Mouse (Mus musculus) stomach, postnatal 0 days (tissue): ENCODE measurements around the gene Tle2. TPM values are rescaled to one million over a fixed set of nuclear protein-coding genes. Genes with fewer than 3 reads are reported as not detected.
A peak's percentile ranks its signal among the peaks of the same experiment; 100 is the strongest.

Experiments used
- ATAC-seq: fragments of 200-750 bp; cut with Nextera tagmentation; 2 replicates; pipeline ENCODE4 v1.8.0; 2017; ENCODE audit not compliant: low FRiP score, low TSS enrichment
- DNase-seq: peaks from one replicate; pipeline ENCODE4 v3.0.0-alpha.2; 2016; ENCODE audit warnings: low spot score
- H3K27ac ChIP-seq: fragments of 300-500 bp; sonication (generic); replicated peaks from 2 replicates; pipeline ENCODE4 v1.5.1; 2014; ENCODE audit warnings: mild to moderate bottlenecking, control low read depth
- H3K27me3 ChIP-seq: fragments of 300-500 bp; sonication (generic); 2 replicates; pipeline ENCODE4 v1.6.1; 2014; ENCODE audit warnings: low read length; ENCODE audit not compliant: control insufficient read depth, insufficient read depth
- H3K36me3 ChIP-seq: fragments of 300-500 bp; sonication (generic); 2 replicates; pipeline ENCODE4 v1.6.1; 2014; ENCODE audit warnings: low read length, mixed read lengths; ENCODE audit not compliant: control insufficient read depth, insufficient read depth
- H3K4me1 ChIP-seq: fragments of 300-500 bp; sonication (generic); replicated peaks from 2 replicates; pipeline ENCODE4 v1.6.1; 2014; ENCODE audit warnings: antibody characterized with exemption; ENCODE audit not compliant: control insufficient read depth, insufficient read depth
- H3K4me2 ChIP-seq: fragments of 300-500 bp; sonication (generic); replicated peaks from 2 replicates; pipeline ENCODE4 v1.6.1; 2014; ENCODE audit warnings: low read depth, mild to moderate bottlenecking, control low read depth, moderate library complexity
- H3K4me3 ChIP-seq: fragments of 300-500 bp; sonication (generic); 2 replicates; pipeline ENCODE4 v1.5.1; 2014; ENCODE audit warnings: low read depth, low read length, control low read depth
- H3K9ac ChIP-seq: fragments of 300-500 bp; sonication (generic); 2 replicates; pipeline ENCODE4 v1.6.1; 2014; ENCODE audit warnings: mild to moderate bottlenecking, low read length, control low read depth, mixed read lengths
- H3K9me3 ChIP-seq: fragments of 300-500 bp; sonication (generic); 2 replicates; pipeline ENCODE4 v1.6.1; 2016; ENCODE audit warnings: low read length; ENCODE audit not compliant: control insufficient read depth
- CTCF ChIP-seq: IDR thresholded peaks from 2 replicates; pipeline ENCODE4 v1.5.1; 2016; ENCODE audit warnings: antibody characterized with exemption, low read depth, mild to moderate bottlenecking, moderate library complexity
- EP300 ChIP-seq: optimal IDR thresholded peaks from 2 replicates; pipeline ENCODE3; 2016; ENCODE audit warnings: antibody characterized with exemption
- WGBS: fragments of 180-500 bp; shearing (Covaris S2); extraction: QIAGEN DNeasy Blood & Tissue Kit; methylation state at CpG from one replicate; pipeline ENCODE4 v1.1.7; 2014; 5-methylcytosine and 5-hydroxymethylcytosine counted together
- polyA plus RNA-seq: library from polyadenylated mRNA; unstranded; fragments of >200 nt; fragmentation: Nextera tagmentation; extraction: Ambion mirVana; gene quantifications from 2 replicates; pipeline ENCODE4 v1.2.1, GENCODE M21; 2015

Tle2 gene
- polyA plus RNA-seq, 1 experiment from 2014 or later = 4.8 TPM

GRCm38 (mm10) chr10:81623441-81623840, 49.1 kb downstream of the Tle2 start:
- Histone ChIP-seq H3K4me1 (peaks cover 6% of the 10 kb centered on the region), H3K27me3 (no peaks in the 10 kb centered on the region), H3K27ac (no peak overlapping the region), H3K4me3 (no peak overlapping the region), H3K9me3 (no peaks in the 10 kb centered on the region), H3K9ac (no peak overlapping the region), H3K36me3 (peaks cover 8% of the 10 kb centered on the region), H3K4me2 (no peak overlapping the region)
- DNase-seq (peak; percentile 49), ATAC-seq (no peak)
- TF ChIP-seq EP300 (no peak), CTCF (no peak)
- 57% methylated on average over 8 of the region's 8 CpGs for whole genome bisulfite sequencing

- H3K36me3 ChIP-seq = peaks cover 8% of the 10 kb centered on the region
- 87% methylated on average over 22 of the region's 22 CpGs for WGBS
- DNase-seq (no peak), ATAC-seq (0 out of 2 replicates have a peak, but pooled peaks have one; percentile 1)
- peak overlapping the region; percentile 86 for H3K27ac ChIP-seq
- H3K4me3 ChIP-seq = peak overlapping the region; percentile 76
- TF ChIP-seq EP300 (no peak), CTCF (no peak)
- H3K9me3 ChIP-seq = no peaks in the 10 kb centered on the region
- H3K4me1 ChIP-seq = peaks cover 6% of the 10 kb centered on the region
- H3K27me3 ChIP-seq = no peaks in the 10 kb centered on the region
- peak overlapping the region; percentile 80; the same call in 1 of the 2 replicates for H3K9ac ChIP-seq
- peak overlapping the region; percentile 81 for H3K4me2 ChIP-seq
Observed at GRCm38 (mm10) chr10:81626101-81626993, 52.0 kb downstream of the Tle2 start.

- peak; percentile 92 for DNase-seq
- TF ChIP-seq CTCF (peak; percentile 2; the same call in 1 of the 2 replicates), EP300 (no peak)
- Histone ChIP-seq H3K27ac (peak within 1 kb of the TSS; percentile 86), H3K4me3 (peak within 1 kb of the TSS; percentile 76), H3K36me3 (peaks cover 5% of the 10 kb centered on the region), H3K9ac (peak within 1 kb of the TSS; percentile 80), H3K4me1 (peaks cover 6% of the 10 kb centered on the region), H3K9me3 (no peaks in the 10 kb centered on the region), H3K27me3 (no peaks in the 10 kb centered on the region), H3K4me2 (peak within 1 kb of the TSS; percentile 81)
- 4% methylated on average over 40 of the region's 40 CpGs for WGBS
- ATAC-seq = peak; percentile 93
Observed at GRCm38 (mm10) chr10:81626994-81627835, 52.9 kb downstream of the Tle2 start, which contains the start of gene Sirt6. Gene Sirt6 (minus strand): TSS chr10:81627797.

- peak overlapping the region; percentile 81 for H3K4me2 ChIP-seq
- 41% methylated on average over 7 of the region's 7 CpGs for WGBS
- DNase-seq = no peak
Observed at GRCm38 (mm10) chr10:81627836-81628220, 53.5 kb downstream of the Tle2 start.

GRCm38 (mm10) chr10:81628390-81628789, 54.0 kb downstream of the Tle2 start, which contains the start of gene Ankrd24:
Gene Ankrd24 (plus strand): TSS chr10:81628540.
- DNase-seq (no peak), ATAC-seq (no peak)
- Histone ChIP-seq H3K4me1 (peaks cover 6% of the 10 kb centered on the region), H3K27me3 (no peaks in the 10 kb centered on the region), H3K4me3 (peak within 1 kb of the TSS; percentile 76), H3K9ac (peak within 1 kb of the TSS; percentile 80), H3K9me3 (no peaks in the 10 kb centered on the region), H3K36me3 (no peaks in the 10 kb centered on the region), H3K4me2 (peak within 1 kb of the TSS; percentile 81), H3K27ac (peak within 1 kb of the TSS; percentile 86)
- TF ChIP-seq EP300 (no peak), CTCF (no peak)
- 79% methylated on average over 16 of the region's 16 CpGs for WGBS

More at GRCm38 (mm10) chr10:81627836-81628220, 53.5 kb downstream of the Tle2 start:
- H3K4me3 ChIP-seq = peak overlapping the region; percentile 76
- no peaks in the 10 kb centered on the region for H3K9me3 ChIP-seq
- H3K9ac ChIP-seq = peak overlapping the region; percentile 61
- TF ChIP-seq CTCF (no peak), EP300 (no peak)
- peaks cover 6% of the 10 kb centered on the region for H3K4me1 ChIP-seq
- peak overlapping the region; percentile 86 for H3K27ac ChIP-seq
- H3K27me3 ChIP-seq = no peaks in the 10 kb centered on the region
- peak; percentile 25 for ATAC-seq
- H3K36me3 ChIP-seq = peaks cover under 1% of the 10 kb centered on the region; the same call in 1 of the 2 replicates
